Mouse (Mus musculus) intestine, embryonic 14.5 days (tissue): ENCODE measurements around the gene Adgrb3. TPM values are rescaled to one million over a fixed set of nuclear protein-coding genes. Genes with fewer than 3 reads are reported as not detected.
"Not testable (repeated sequence)": the region's sequence is repeated elsewhere in the genome, so short reads cannot be mapped to it uniquely, and the experiment has no call there.

Source experiments
- ATAC-seq: fragments of 200-750 bp; cut with Nextera tagmentation; replicated peaks from 2 replicates; pipeline ENCODE4 v1.8.0; 2017; ENCODE audit warnings: low read depth, moderate number of reproducible peaks, moderate TSS enrichment, moderate library complexity; ENCODE audit not compliant: low FRiP score, low TSS enrichment
- DNase-seq: peaks from one replicate; pipeline ENCODE4 v3.0.0-alpha.2; 2018; ENCODE audit warnings: low spot score
- H3K27ac ChIP-seq: fragments of 300-500 bp; sonication (generic); 2 replicates; pipeline ENCODE4 v1.5.1; 2014; ENCODE audit warnings: low read depth, mild to moderate bottlenecking, control low read depth
- H3K27me3 ChIP-seq: fragments of 300-500 bp; sonication (generic); replicated peaks from 2 replicates; pipeline ENCODE4 v1.6.1; 2014; ENCODE audit warnings: low read length, control low read depth; ENCODE audit not compliant: control insufficient read depth, insufficient read depth
- H3K36me3 ChIP-seq: fragments of 300-500 bp; sonication (generic); 2 replicates; pipeline ENCODE4 v1.6.1; 2014; ENCODE audit warnings: low read length, control low read depth; ENCODE audit not compliant: control insufficient read depth, insufficient read depth
- H3K4me1 ChIP-seq: fragments of 300-500 bp; sonication (generic); replicated peaks from 2 replicates; pipeline ENCODE4 v1.6.1; 2014; ENCODE audit warnings: low read length, control low read depth, mixed read lengths; ENCODE audit not compliant: control insufficient read depth, insufficient read depth
- H3K4me2 ChIP-seq: fragments of 300-500 bp; sonication (generic); 2 replicates; pipeline ENCODE4 v1.6.1; 2014; ENCODE audit warnings: low read length
- H3K4me3 ChIP-seq: fragments of 300-500 bp; sonication (generic); 2 replicates; pipeline ENCODE4 v1.5.1; 2014; ENCODE audit warnings: low read depth, low read length, control low read depth, mixed read lengths
- H3K9ac ChIP-seq: fragments of 300-500 bp; sonication (generic); 2 replicates; pipeline ENCODE4 v1.6.1; 2014; ENCODE audit warnings: mild to moderate bottlenecking, low read length
- H3K9me3 ChIP-seq: fragments of 300-500 bp; sonication (generic); 2 replicates; pipeline ENCODE4 v1.6.1; 2016; ENCODE audit warnings: low read length, control low read depth; ENCODE audit not compliant: control insufficient read depth
- WGBS: fragments of 180-500 bp; shearing (Covaris S2); extraction: QIAGEN DNeasy Blood & Tissue Kit; methylation state at CpG from one replicate; pipeline ENCODE4 v1.1.7; 2014; 5-methylcytosine and 5-hydroxymethylcytosine counted together
- polyA plus RNA-seq: library from polyadenylated mRNA; unstranded; fragments of >200 nt; fragmentation: Nextera tagmentation; extraction: Ambion mirVana; gene quantifications from 2 replicates; pipeline ENCODE4 v1.2.1, GENCODE M21; 2014

Adgrb3 gene
- polyA plus RNA-seq, 1 experiment from 2014 or later = 3.6 TPM

GRCm38 (mm10) chr1:25471612-25472011, 357.9 kb downstream of the Adgrb3 start:
- WGBS = 52% methylated on average over 2 of the region's 2 CpGs
- not testable (repeated sequence) for H3K9ac ChIP-seq, H3K27me3 ChIP-seq, H3K4me3 ChIP-seq, ATAC-seq, H3K36me3 ChIP-seq, H3K9me3 ChIP-seq, H3K4me1 ChIP-seq, H3K4me2 ChIP-seq, H3K27ac ChIP-seq, DNase-seq

- Histone ChIP-seq H3K27me3 (no peaks in the 10 kb centered on the region), H3K4me1 (no peaks in the 10 kb centered on the region), H3K27ac (no peak overlapping the region), H3K4me2 (no peak overlapping the region), H3K9ac (no peak overlapping the region), H3K9me3 (no peaks in the 10 kb centered on the region), H3K36me3 (no peaks in the 10 kb centered on the region), H3K4me3 (no peak overlapping the region)
- DNase-seq (no peak), ATAC-seq (no peak)
- WGBS = 47% methylated on average over 1 of the region's 1 CpGs
Measured at GRCm38 (mm10) chr1:25462612-25463011, 366.9 kb downstream of the Adgrb3 start.

DNA sequence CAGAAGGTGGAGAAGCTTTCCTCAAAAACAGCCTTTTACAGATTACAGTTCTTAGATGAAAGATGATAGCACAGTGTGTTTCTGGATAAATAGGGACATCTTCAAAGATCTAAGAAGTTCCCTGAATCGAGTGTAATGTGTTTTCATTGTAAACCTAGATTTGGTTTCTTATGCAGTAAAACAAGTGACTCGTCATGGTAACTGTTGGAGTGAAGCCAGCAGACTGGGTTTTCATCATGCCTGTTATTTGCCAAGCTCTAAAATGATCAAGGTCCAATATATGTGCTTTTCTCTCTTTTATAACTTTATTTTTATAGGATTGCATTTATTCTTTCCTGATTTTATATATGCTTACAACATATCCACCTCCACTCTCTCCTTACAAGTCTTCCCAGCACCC, 394.0 kb downstream of the Adgrb3 start:
- no peak for DNase-seq
- Histone ChIP-seq H3K9me3 (no peaks in the 10 kb centered on the region), H3K4me1 (no peaks in the 10 kb centered on the region), H3K9ac (no peak overlapping the region), H3K4me2 (no peak overlapping the region), H3K36me3 (no peaks in the 10 kb centered on the region), H3K27me3 (no peaks in the 10 kb centered on the region), H3K4me3 (no peak overlapping the region), H3K27ac (no peak overlapping the region)
- 60% methylated on average over 2 of the region's 2 CpGs for WGBS
- ATAC-seq = no peak

GRCm38 (mm10) chr1:25430219-25430862, 399.2 kb downstream of the Adgrb3 start:
- H3K9ac ChIP-seq = no peak overlapping the region
- 74% methylated on average over 16 of the region's 16 CpGs for WGBS
- H3K4me1 ChIP-seq = no peaks in the 10 kb centered on the region
- no peak for DNase-seq
- ATAC-seq = no peak
- H3K4me2 ChIP-seq = no peak overlapping the region
- H3K9me3 ChIP-seq = no peaks in the 10 kb centered on the region
- H3K4me3 ChIP-seq = no peak overlapping the region
- H3K36me3 ChIP-seq = no peaks in the 10 kb centered on the region
- H3K27ac ChIP-seq = no peak overlapping the region
- no peaks in the 10 kb centered on the region for H3K27me3 ChIP-seq

DNA sequence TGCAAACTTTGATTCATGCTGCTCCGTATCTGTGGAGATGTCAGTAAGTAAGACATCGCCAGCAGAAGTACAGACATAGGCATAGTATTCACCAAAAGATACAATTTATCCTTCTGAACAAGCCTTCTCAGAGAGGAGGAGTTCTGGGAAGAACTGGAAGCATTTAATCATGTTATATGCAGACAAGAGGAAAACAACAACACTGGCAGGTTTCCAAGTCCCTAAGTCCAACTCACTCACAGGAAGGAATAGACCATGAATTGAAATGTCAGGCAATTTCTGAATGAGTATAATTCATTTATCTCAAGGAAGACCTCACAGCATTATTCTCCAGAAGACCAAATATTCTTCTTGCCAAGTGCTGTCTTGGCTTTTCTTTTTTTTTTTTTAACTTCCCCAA, 408.8 kb downstream of the Adgrb3 start:
- Histone ChIP-seq H3K36me3 (no peaks in the 10 kb centered on the region), H3K9ac (no peak overlapping the region), H3K4me1 (no peaks in the 10 kb centered on the region), H3K9me3 (no peaks in the 10 kb centered on the region), H3K4me3 (no peak overlapping the region), H3K27me3 (no peaks in the 10 kb centered on the region), H3K27ac (no peak overlapping the region), H3K4me2 (no peak overlapping the region)
- WGBS = 93% methylated on average over 2 of the region's 2 CpGs
- DNase-seq (no peak), ATAC-seq (no peak)

- H3K36me3 ChIP-seq = no peaks in the 10 kb centered on the region
- H3K9ac ChIP-seq = no peak overlapping the region
- H3K9me3 ChIP-seq = no peaks in the 10 kb centered on the region
- no peaks in the 10 kb centered on the region for H3K27me3 ChIP-seq
- DNase-seq = no peak
- no peak for ATAC-seq
- no peak overlapping the region for H3K4me2 ChIP-seq
- H3K4me1 ChIP-seq = no peaks in the 10 kb centered on the region
- no peak overlapping the region for H3K27ac ChIP-seq
- H3K4me3 ChIP-seq = no peak overlapping the region
Measured at GRCm38 (mm10) chr1:25419378-25419777, 410.1 kb downstream of the Adgrb3 start.

- Histone ChIP-seq H3K9me3 (no peaks in the 10 kb centered on the region), H3K36me3 (no peaks in the 10 kb centered on the region), H3K4me2 (no peak overlapping the region), H3K4me3 (no peak overlapping the region), H3K4me1 (no peaks in the 10 kb centered on the region), H3K9ac (no peak overlapping the region), H3K27me3 (no peaks in the 10 kb centered on the region), H3K27ac (no peak overlapping the region)
- ATAC-seq (no peak), DNase-seq (no peak)
- WGBS = 73% methylated on average over 2 of the region's 2 CpGs
Measured at GRCm38 (mm10) chr1:25415084-25415483, 414.4 kb downstream of the Adgrb3 start.

- H3K27ac ChIP-seq = no peak overlapping the region
- no peaks in the 10 kb centered on the region for H3K36me3 ChIP-seq
- no peak overlapping the region for H3K4me2 ChIP-seq
- H3K4me1 ChIP-seq = no peaks in the 10 kb centered on the region
- no peak for ATAC-seq
- no peak overlapping the region for H3K4me3 ChIP-seq
- no peak for DNase-seq
- H3K27me3 ChIP-seq = no peaks in the 10 kb centered on the region
- no peaks in the 10 kb centered on the region for H3K9me3 ChIP-seq
- H3K9ac ChIP-seq = no peak overlapping the region
- 81% methylated on average over 2 of the region's 2 CpGs for WGBS
Measured at GRCm38 (mm10) chr1:25364186-25364585, 465.3 kb downstream of the Adgrb3 start.

GRCm38 (mm10) chr1:25358554-25358953, 471.0 kb downstream of the Adgrb3 start:
- H3K4me3 ChIP-seq = no peak overlapping the region
- H3K36me3 ChIP-seq = no peaks in the 10 kb centered on the region
- H3K9ac ChIP-seq = no peak overlapping the region
- DNase-seq (no peak), ATAC-seq (no peak)
- 87% methylated on average over 4 of the region's 4 CpGs for WGBS
- no peak overlapping the region for H3K27ac ChIP-seq
- H3K27me3 ChIP-seq = no peaks in the 10 kb centered on the region
- H3K4me1 ChIP-seq = no peaks in the 10 kb centered on the region
- no peaks in the 10 kb centered on the region for H3K9me3 ChIP-seq
- no peak overlapping the region for H3K4me2 ChIP-seq
